Comparison of ENCODE assay signal across 12 mouse cellular contexts in the genomic region with DNA sequence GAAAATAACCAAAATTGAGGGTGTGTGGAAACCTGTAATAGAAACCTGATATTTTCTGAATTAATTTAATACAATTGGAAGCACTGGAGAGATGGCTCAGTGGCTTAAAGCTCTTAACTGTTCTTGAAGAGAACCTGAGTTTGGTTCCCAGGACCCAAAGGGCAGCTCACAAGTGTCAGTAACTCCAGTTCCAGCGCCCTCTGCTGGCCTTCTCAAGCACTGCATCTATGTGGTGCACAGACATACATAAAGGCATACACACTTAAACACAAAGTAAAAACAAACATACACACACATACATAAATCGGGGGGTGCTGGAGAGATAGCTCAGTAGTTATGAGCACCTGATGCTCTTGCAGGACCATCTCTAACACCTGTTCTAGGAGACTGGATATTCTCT. TPM values are rescaled to one million over a fixed set of nuclear protein-coding genes. Genes with fewer than 3 reads are reported as not detected.
A peak's percentile ranks its signal among the peaks of the same experiment; 100 is the strongest.
DNase-seq lines count a peak whose midpoint lies in the region; ATAC-seq and TF ChIP-seq lines count a peak whose summit lies in the region.
"Had no signal": no experiment of that assay in that cellular context is flagged by ENCODE, and none has a peak within 500 bp of the region (broad histone marks: within the 10 kb centered on the region; RNA-seq: fewer than 3 reads in every experiment).

No protein-coding gene starts in this region.

- TF ChIP-seq EP300 in liver, embryonic 14.5 days (IDR thresholded peaks at IDR 0.05; ENCODE audit: low read depth): no peak

- peak; percentile 47 for TF ChIP-seq CTCF in gastrocnemius, adult 2 months (IDR thresholded peaks at IDR 0.05)
- TF ChIP-seq CTCF in liver, adult 2 months (IDR thresholded peaks at IDR 0.05; ENCODE audit: low read depth, low read length): peak; percentile 51
- peak; percentile 79 for TF ChIP-seq CTCF in liver, embryonic 14.5 days (IDR thresholded peaks at IDR 0.05; ENCODE audit: low read depth)

- H3K27ac ChIP-seq in gastrocnemius, adult 2 months: no peak overlapping the region
- no peak overlapping the region for H3K27ac ChIP-seq in liver, adult 2 months (replicated peaks; ENCODE audit: insufficient read depth, low read depth, low read length)
- H3K27ac ChIP-seq in liver, embryonic 12.5 days: no peak overlapping the region
- no peak overlapping the region for H3K27ac ChIP-seq in liver, embryonic 14.5 days
- H3K27ac ChIP-seq: embryonic facial prominence, embryonic 10.5 days; limb, embryonic 13.5 days had no signal

- no peak overlapping the region for H3K4me2 ChIP-seq in liver, embryonic 12.5 days
- H3K4me2 ChIP-seq in liver, embryonic 14.5 days (ENCODE audit: low read depth): no peak overlapping the region
- H3K4me2 ChIP-seq: limb, embryonic 13.5 days; midbrain, embryonic 11.5 days had no signal

- no peaks in the 10 kb centered on the region for H3K4me1 ChIP-seq in liver, adult 2 months (ENCODE audit: control insufficient read depth, insufficient read depth, low read length)
- no peaks in the 10 kb centered on the region for H3K4me1 ChIP-seq in liver, embryonic 12.5 days
- H3K4me1 ChIP-seq in liver, embryonic 14.5 days (replicated peaks; ENCODE audit: control insufficient read depth in 2 of 2, insufficient read depth in 2 of 2, low read length in 1 of 2): no peaks in the 10 kb centered on the region
- H3K4me1 ChIP-seq: limb, embryonic 13.5 days had no signal

- intact Hi-C loops in gastrocnemius, adult 2 months (cut with DNase I): no loop called here
- intact Hi-C loops in gastrocnemius, postnatal 14 days (cut with DNase I; ENCODE audit: low total_unique reads): no loop called here

- H3K4me3 ChIP-seq in gastrocnemius, adult 2 months: no peak overlapping the region
- no peak overlapping the region for H3K4me3 ChIP-seq in liver, adult 2 months (ENCODE audit: insufficient read depth, low read depth, low read length)
- no peak overlapping the region for H3K4me3 ChIP-seq in liver, embryonic 12.5 days
- H3K4me3 ChIP-seq in liver, embryonic 14.5 days (ENCODE audit: insufficient read depth in 1 of 2, low read depth in 2 of 2, low read length in 2 of 2): no peak overlapping the region
- H3K4me3 ChIP-seq: embryonic facial prominence, embryonic 10.5 days; limb, embryonic 13.5 days had no signal

- 54% methylated on average over 2 of the region's 2 CpGs for WGBS in liver, adult 2 months
- WGBS in liver, embryonic 12.5 days (ENCODE audit: insufficient replicate concordance): 35% methylated on average over 2 of the region's 2 CpGs
- WGBS in liver, embryonic 14.5 days (ENCODE audit: insufficient replicate concordance): 34% methylated on average over 2 of the region's 2 CpGs

- ATAC-seq in liver, embryonic 12.5 days: no peak
- no peak for ATAC-seq in liver, embryonic 14.5 days (ENCODE audit: insufficient read depth)
- ATAC-seq: forebrain, embryonic 16.5 days had no signal

- no peak overlapping the region for H3K9ac ChIP-seq in liver, adult 2 months (ENCODE audit: low read depth, low read length)
- H3K9ac ChIP-seq in liver, embryonic 12.5 days: no peak overlapping the region
- H3K9ac ChIP-seq in liver, embryonic 14.5 days (replicated peaks): no peak overlapping the region
- H3K9ac ChIP-seq: limb, embryonic 13.5 days had no signal

- H3K9me3 ChIP-seq in liver, embryonic 12.5 days (replicated peaks): peaks cover 3% of the 10 kb centered on the region; the same call in 1 of the 2 replicates
- H3K9me3 ChIP-seq in liver, embryonic 14.5 days (ENCODE audit: control insufficient read depth, low read length): no peaks in the 10 kb centered on the region
- H3K9me3 ChIP-seq: embryonic facial prominence, embryonic 10.5 days; limb, embryonic 13.5 days had no signal

- DNase-seq in gastrocnemius, adult 2 months: no peak
- DNase-seq in gastrocnemius, postnatal 14 days: no peak
- DNase-seq in liver, adult 2 months (ENCODE audit: extremely low read depth, low read depth, low spot score): no peak
- peak; percentile 84 for DNase-seq in ES-CJ7 (ENCODE audit: low read depth, low spot score)
- no peak for DNase-seq in liver, embryonic 14.5 days (ENCODE audit: low read depth in 3 of 3, low spot score in 3 of 3)
- DNase-seq in right cerebral cortex, postnatal 10 days (ENCODE audit: low spot score in 2 of 2): no peak
- DNase-seq in adipocyte (ENCODE audit: low spot score): no peak

- no peaks in the 10 kb centered on the region for H3K27me3 ChIP-seq in liver, adult 2 months (ENCODE audit: control insufficient read depth, insufficient read depth, low read length)
- peaks cover 47% of the 10 kb centered on the region for H3K27me3 ChIP-seq in liver, embryonic 12.5 days (replicated peaks)
- no peaks in the 10 kb centered on the region; the same call in 1 of the 2 replicates for H3K27me3 ChIP-seq in liver, embryonic 14.5 days (ENCODE audit: control insufficient read depth, insufficient read depth, low read length)
- H3K27me3 ChIP-seq: limb, embryonic 13.5 days had no signal

- TF ChIP-seq POLR2A in liver, adult 2 months (IDR thresholded peaks at IDR 0.05; ENCODE audit: extremely low read depth, insufficient read depth, low read length): no peak

- H3K36me3 ChIP-seq in liver, adult 2 months (ENCODE audit: control insufficient read depth, insufficient read depth, low read length): no peaks in the 10 kb centered on the region
- no peaks in the 10 kb centered on the region for H3K36me3 ChIP-seq in liver, embryonic 12.5 days
- H3K36me3 ChIP-seq in liver, embryonic 14.5 days (replicated peaks; ENCODE audit: control insufficient read depth, insufficient read depth, low read depth): no peaks in the 10 kb centered on the region
- H3K36me3 ChIP-seq: embryonic facial prominence, embryonic 10.5 days; limb, embryonic 13.5 days had no signal

- no peaks in the 10 kb centered on the region for H3K79me2 ChIP-seq in liver, adult 2 months (ENCODE audit: control insufficient read depth, insufficient read depth, low read length)

RNA-seq across cellular contexts. Expression of a gene that starts 11.5 kb away (rescaled TPM):
- under 1 TPM; 0.20 to 0.33 TPM for total RNA-seq in gastrocnemius, adult 2 months (2021)
- total RNA-seq in gastrocnemius, postnatal 14 days (2021): 1 to 10 TPM; 1.7 to 3.4 TPM
- total RNA-seq in liver, adult 2 months (2014; rRNA removed): not detected in 2 replicates
- polyA plus RNA-seq in liver, adult 2 months (2012; rRNA removed): not detected in 2 replicates
- polyA plus RNA-seq in liver, embryonic 12.5 days (2016; fragmentation: Nextera tagmentation; extraction: Ambion mirVana): 1.8 and 2.4 TPM in 2 replicates
- polyA plus RNA-seq in liver, embryonic 14.5 days (2012; rRNA removed): 0.61 and 0.91 TPM in 2 replicates
- 0.42 and 0.53 TPM in 2 replicates for polyA plus RNA-seq in liver, embryonic 14.5 days (2014; fragmentation: Nextera tagmentation; extraction: Ambion mirVana)

RNA-seq across cellular contexts. Expression of a gene that starts 40.7 kb away (rescaled TPM):
- total RNA-seq in gastrocnemius, adult 2 months (2021): 100 to 1,000 TPM; 160 to 166 TPM
- 100 to 1,000 TPM; 111 to 128 TPM for total RNA-seq in gastrocnemius, postnatal 14 days (2021)
- 94.2 and 121 TPM in 2 replicates for total RNA-seq in liver, adult 2 months (2014; rRNA removed)
- 93.7 and 96.3 TPM in 2 replicates for polyA plus RNA-seq in liver, adult 2 months (2012; rRNA removed)
- polyA plus RNA-seq in liver, embryonic 12.5 days (2016; fragmentation: Nextera tagmentation; extraction: Ambion mirVana): 664 and 670 TPM in 2 replicates
- 64.1 and 112 TPM in 2 replicates for polyA plus RNA-seq in liver, embryonic 14.5 days (2012; rRNA removed)
- 411 and 432 TPM in 2 replicates for polyA plus RNA-seq in liver, embryonic 14.5 days (2014; fragmentation: Nextera tagmentation; extraction: Ambion mirVana)

RNA-seq across cellular contexts. Expression of a gene that starts 54.8 kb away (rescaled TPM):
- total RNA-seq in gastrocnemius, adult 2 months (2021): 10 to 100 TPM; 29.1 to 54.8 TPM
- 10 to 100 TPM; 22.7 to 46.6 TPM for total RNA-seq in gastrocnemius, postnatal 14 days (2021)
- 10.0 and 14.6 TPM in 2 replicates for total RNA-seq in liver, adult 2 months (2014; rRNA removed)
- polyA plus RNA-seq in liver, adult 2 months (2012; rRNA removed): 28.9 and 29.1 TPM in 2 replicates
- 88.6 and 94.9 TPM in 2 replicates for polyA plus RNA-seq in liver, embryonic 12.5 days (2016; fragmentation: Nextera tagmentation; extraction: Ambion mirVana)
- polyA plus RNA-seq in liver, embryonic 14.5 days (2012; rRNA removed): 57.6 and 61.8 TPM in 2 replicates
- polyA plus RNA-seq in liver, embryonic 14.5 days (2014; fragmentation: Nextera tagmentation; extraction: Ambion mirVana): 78.7 and 88.5 TPM in 2 replicates
